Mouse (Mus musculus): ENCODE measurements at regions not wholly inside any gene's neighbourhood (a gene's known extent, or its start where the extent isn't known, plus 50 kb on each side); places are given as distances from the start of the nearest gene placed in this dataset.
A peak's percentile ranks its signal among the peaks of the same experiment; 100 is the strongest.

DNA sequence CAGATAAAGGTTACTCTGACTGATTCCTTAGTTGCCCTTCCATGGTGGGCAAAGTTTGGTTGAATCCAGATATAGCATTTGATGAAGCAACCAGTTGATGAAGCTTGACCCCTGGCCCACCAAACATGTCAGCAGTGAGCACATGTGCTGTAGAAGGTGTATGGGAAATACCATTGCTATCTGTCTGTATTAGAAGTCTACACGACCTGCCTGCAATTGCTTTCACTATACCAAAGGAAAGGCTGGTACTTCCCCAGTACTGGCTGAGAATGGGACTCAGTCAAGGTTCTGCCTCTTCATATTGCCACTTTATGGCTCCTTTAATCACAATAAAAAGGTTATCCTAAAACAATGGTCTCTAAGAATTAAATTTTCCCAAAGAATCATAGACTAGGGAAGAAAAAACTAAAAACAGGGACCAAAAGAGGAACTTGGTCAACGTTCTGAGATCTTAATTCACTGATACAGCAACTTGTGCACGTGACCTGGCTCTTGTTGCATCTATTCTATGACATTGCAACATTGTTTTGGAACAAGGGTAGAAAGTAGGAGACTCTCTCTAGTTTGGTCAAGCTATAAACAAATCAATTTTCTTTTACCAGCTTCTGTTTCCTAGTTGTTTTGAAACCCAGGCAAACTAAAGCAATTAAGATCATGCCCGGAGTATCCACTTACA is 284.0 kb downstream of the Rapgef2 start:
- DNase-seq (ENCODE audit: low read depth, low spot score): no peak

GRCm38 (mm10) chr3:79001754-79002153 is 284.6 kb downstream of the Rapgef2 start:
- no peak for DNase-seq (ENCODE audit: low read depth, low spot score)

GRCm38 (mm10) chr3:79000293-79000692 is 286.0 kb downstream of the Rapgef2 start:
- DNase-seq (ENCODE audit: low read depth, low spot score): no peak

DNA sequence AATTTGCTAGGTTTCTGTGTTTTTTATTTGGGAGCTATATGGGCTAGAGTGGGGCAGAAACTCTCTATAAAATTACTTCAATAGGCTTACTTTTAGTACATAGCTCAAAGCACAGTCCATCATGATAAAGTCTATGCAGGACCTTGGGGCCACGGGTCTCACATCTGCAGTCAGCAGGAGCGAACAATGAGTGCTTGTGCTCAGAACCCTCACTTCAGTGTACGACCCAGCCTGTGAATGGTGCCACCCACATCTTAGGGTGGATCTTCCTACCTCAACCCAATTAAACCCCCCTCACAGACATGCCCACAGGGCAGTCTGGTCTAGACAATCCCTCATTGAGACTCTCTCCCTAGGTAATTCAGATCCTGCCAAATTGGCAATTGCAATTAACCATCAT is 286.5 kb downstream of the Rapgef2 start:
- no peak for DNase-seq (ENCODE audit: low read depth, low spot score)

- DNase-seq (ENCODE audit: low read depth, low spot score): no peak
These were observed 298.2 kb downstream of the Rapgef2 start for GRCm38 (mm10) chr3:78988120-78988519.

- DNase-seq (ENCODE audit: low read depth, low spot score): no peak
These were observed 299.6 kb downstream of the Rapgef2 start for GRCm38 (mm10) chr3:78986726-78987125.

GRCm38 (mm10) chr3:78981057-78981456 is 305.3 kb downstream of the Rapgef2 start:
- no peak for DNase-seq (ENCODE audit: low read depth, low spot score)

GRCm38 (mm10) chr3:78978781-78979180 is 307.5 kb downstream of the Rapgef2 start:
- no peak for DNase-seq (ENCODE audit: low read depth, low spot score)

DNA sequence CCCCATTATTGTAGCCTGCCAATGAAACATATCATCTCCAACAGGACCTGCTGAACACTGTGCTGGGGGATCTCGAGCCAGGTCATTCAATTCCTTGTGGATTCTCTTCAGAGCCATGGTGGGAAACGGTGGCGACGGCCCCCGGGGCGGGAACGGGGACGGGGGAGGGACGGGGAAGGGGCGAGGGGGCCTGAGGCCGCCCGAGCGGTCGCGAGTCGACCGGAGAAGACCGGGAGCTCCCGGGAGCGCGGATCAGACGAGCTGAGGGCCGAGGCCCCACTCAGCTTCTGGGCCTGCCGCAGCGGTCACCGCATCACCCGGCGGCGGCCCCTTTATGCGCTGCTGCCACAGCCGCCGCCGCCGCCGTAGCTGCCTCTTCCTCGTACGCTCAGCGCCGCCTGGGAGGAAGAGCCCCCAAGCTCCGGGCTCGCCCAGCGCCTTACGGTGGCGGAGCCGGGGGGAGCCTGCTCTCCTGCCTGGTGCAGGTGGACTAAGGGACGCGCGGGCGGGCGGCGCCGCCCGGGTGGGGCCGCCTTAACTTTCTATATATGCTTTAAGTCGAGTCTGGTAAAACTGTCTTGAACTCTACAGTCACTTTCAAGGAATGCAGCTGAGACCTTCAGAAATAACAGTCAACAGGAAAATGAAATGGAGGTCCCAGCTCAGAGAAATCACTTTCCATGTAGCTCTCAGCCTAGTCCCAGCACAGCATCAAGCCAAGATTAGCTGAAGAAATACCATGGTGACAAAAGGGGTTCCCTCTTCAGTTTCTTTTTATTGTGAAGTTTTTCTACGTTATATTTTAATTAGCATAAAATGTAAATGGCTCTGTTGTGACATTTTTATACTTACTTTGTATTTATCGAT is 319.4 kb downstream of the Rapgef2 start:
- DNase-seq (ENCODE audit: low read depth, low spot score): peak; percentile 10

- DNase-seq (ENCODE audit: low read depth, low spot score): no peak
These were observed 322.0 kb downstream of the Rapgef2 start for GRCm38 (mm10) chr3:78964231-78964858.

GRCm38 (mm10) chr3:78958781-78959180 is 327.5 kb downstream of the Rapgef2 start:
- DNase-seq (ENCODE audit: low read depth, low spot score): peak; percentile 48

GRCm38 (mm10) chr3:78955364-78955763 is 331.0 kb downstream of the Rapgef2 start:
- DNase-seq (ENCODE audit: low read depth, low spot score): no peak

- DNase-seq (ENCODE audit: low read depth, low spot score): peak; percentile 32
These were observed 336.9 kb downstream of the Rapgef2 start for GRCm38 (mm10) chr3:78949385-78949784.

DNA sequence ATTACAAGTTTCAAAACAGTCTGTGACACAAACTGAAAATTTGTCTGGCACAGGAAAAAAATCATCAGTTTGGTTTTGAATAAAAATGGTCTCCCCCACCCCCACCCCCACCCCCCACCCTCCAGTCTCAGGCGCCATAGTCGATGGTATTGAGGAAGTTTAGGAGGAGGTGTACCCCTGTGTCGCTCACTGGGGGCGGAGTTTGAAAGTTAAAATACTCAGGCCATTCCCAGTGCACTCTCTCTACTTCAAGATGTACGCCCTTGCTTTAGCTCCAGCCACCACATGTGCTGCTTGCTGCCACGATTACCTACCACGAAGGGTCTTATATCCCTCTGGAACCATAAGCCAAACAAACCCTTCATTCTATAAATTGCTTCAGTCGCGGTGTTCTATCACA is 337.6 kb downstream of the Rapgef2 start:
- no peak for DNase-seq (ENCODE audit: low read depth, low spot score)

DNA sequence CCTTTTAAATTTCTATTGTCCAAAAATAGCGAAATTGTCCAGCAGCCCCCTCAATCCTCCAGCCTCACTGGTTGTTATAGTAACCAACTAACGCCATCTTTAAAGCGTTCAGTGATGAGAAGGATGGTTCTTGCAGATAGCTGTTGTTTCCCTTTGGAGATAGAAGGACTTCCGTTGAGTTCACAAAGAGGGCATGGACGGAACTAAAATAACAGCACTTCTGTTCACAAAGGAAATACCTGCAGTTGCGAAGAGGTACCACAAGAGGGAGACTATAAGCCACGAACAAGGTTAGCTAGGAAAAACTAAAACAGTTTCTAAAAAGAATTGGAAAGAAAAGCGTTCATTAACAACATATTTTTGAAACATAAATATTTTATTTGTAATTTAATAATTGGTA is 338.1 kb downstream of the Rapgef2 start:
- DNase-seq (ENCODE audit: low read depth, low spot score): peak; percentile 60

GRCm38 (mm10) chr3:78947183-78947582 is 339.1 kb downstream of the Rapgef2 start:
- no peak for DNase-seq (ENCODE audit: low read depth, low spot score)

DNA sequence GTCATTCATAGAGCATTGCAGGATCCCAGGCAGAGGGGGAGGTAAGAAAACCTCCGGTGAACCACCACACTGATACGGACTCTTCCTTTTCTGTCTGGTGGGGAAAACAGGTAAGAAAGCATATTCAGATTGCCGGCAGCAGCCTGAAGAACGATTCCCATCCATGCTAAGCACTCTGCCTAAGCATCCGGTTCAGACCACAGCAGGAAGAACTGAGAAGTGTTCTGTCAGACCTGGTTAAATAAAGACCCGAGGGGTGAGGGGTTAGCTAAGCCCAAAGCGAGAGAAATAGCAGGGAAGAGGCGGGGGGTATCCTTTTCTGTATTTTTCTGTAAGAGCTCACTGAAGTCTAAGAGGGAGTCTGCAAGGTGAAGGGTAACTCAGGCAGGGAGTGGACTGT is 342.1 kb downstream of the Rapgef2 start:
- no peak for DNase-seq (ENCODE audit: low read depth, low spot score)

DNA sequence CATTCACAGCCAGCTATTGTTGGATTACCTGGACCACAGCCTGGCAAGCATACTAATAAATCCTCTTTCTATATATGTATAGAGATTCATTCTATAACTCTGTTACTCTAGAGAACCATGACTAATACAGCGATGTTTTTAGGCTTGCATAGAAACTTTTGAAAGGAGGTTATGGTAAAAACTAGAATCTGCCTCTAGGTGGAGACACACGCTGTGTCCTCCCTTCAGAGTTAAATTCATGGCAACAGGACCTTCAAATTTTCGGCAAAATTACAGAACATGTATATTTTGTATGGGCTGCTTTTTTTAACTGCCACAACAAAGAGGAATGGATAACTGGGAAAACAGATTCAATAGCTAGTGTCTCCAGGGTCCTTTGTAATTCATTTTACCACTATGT is 353.3 kb downstream of the Rapgef2 start:
- DNase-seq (ENCODE audit: low read depth, low spot score): no peak

- DNase-seq (ENCODE audit: low read depth, low spot score): peak; percentile 8
These were observed 366.5 kb downstream of the Rapgef2 start for GRCm38 (mm10) chr3:78919850-78920249.

DNA sequence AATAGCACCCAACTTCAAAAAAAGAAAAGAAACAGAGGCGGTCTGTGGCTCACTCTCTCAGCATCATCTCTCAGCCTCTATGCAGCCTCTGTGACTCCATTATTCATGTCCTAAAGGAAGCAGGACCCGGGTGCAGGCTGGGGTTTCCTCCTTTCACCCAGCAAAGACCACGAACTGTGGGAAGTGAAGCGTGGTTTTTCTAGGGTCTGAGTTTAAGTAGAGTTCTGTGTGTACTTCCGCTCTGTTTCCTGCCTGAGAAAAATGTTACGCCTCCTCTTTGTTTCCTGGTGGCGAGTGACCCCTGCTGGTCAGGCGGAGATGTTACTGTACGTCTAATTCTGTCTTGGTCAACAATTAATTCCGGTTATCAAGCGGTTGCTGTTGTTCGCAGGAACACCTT is 366.9 kb downstream of the Rapgef2 start:
- peak; percentile 85 for DNase-seq (ENCODE audit: low read depth, low spot score)

DNA sequence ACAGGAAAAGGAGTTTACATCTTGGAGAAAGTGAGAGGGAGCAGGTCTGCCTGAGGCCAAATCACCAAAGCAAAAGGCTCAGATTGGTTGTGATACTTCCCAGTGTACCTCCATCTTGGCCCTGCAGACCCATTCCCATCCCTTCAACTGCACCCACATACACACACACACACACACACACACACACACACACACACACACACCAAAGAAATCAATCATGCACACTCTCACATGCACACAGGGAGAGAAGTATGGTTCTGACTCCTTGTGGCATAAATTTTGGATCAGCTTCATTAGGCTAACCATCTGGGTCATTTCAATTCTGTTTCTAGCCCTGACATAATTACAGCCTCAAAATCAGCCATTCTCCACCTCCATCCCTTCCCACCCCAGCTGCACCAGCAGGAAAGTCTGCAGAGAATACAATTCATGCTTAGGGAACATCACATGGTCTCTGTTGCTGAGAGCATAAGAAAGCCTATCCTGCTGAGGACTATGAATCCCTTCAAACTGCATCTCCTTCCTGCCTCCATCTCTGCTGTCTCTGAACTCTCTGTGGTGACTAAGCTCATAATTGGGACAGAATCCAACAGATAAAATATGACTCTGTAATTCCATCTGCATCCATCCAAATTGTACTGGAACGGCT is 378.0 kb downstream of the Rapgef2 start:
- DNase-seq (ENCODE audit: low read depth, low spot score): no peak

- no peak for DNase-seq (ENCODE audit: low read depth, low spot score)
These were observed 378.5 kb downstream of the Rapgef2 start for GRCm38 (mm10) chr3:78907778-78908177.

Measured in A20 (cell line).